Mouse (Mus musculus): ENCODE measurements around the gene Echdc2. TPM values are rescaled to one million over a fixed set of nuclear protein-coding genes. Genes with fewer than 3 reads are reported as not detected.

Echdc2 gene
- total RNA-seq (2014; fragmentation: Nextera tagmentation) (not detected in 2 replicates), total RNA-seq (2017) (0.44 TPM in 1 of 2 replicates, not detected in the other), polyA plus RNA-seq (2012) (not detected in 2 replicates)

GRCm38 (mm10) chr4:108165152-108165895 lies at the start of gene Echdc2:
Gene Echdc2 (plus strand): TSS chr4:108165437.
- ATAC-seq (ENCODE audit: extremely low read depth, insufficient number of reproducible peaks, low FRiP score, poor library complexity, severe bottlenecking) (no peak), DNase-seq (ENCODE audit: low spot score) (no peak)
- Histone ChIP-seq H3K4me1 (ENCODE audit: insufficient read depth, low read depth, low read length) (no peaks in the 10 kb centered on the region), H3K9me3 (replicated peaks) (no peaks in the 10 kb centered on the region), H3K36me3 (replicated peaks) (no peaks in the 10 kb centered on the region), H3K27me3 (ENCODE audit: insufficient read depth, low read length) (peaks cover 14% of the 10 kb centered on the region; the same call in 1 of the 2 replicates), H3K4me3 (ENCODE audit: low read depth, low read length) (no peak within 1 kb of the TSS)
- TF ChIP-seq CTCF (IDR thresholded peaks at IDR 0.05; ENCODE audit: low read depth, low read length) (no peak), GATA1 (IDR thresholded peaks at IDR 0.05; ENCODE audit: borderline replicate concordance, low read length) (no peak), POLR2AphosphoS5 (IDR thresholded peaks at IDR 0.05; ENCODE audit: insufficient replicate concordance, low read depth, low read length) (no peak)

DNA sequence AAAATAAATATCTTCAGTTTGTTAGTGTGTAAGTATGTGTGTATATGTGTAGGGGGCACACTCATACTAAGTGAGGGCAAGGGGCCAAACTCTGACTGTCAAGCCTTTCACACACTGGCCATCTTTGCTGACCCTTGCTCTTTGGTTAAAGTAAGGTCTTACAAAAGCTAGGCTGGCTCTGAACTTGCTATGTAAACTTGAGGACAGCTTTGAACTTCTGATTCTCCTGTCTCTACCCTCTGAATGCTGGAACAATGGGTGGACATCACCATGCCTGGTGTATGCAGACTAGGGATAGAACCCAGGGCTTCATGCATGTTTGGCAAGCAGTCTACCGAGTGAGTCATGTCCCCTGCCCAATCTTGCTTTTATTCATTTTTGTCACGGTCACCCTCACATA lies 48.8 kb upstream of the Echdc2 start:
- H3K4me1 ChIP-seq (ENCODE audit: insufficient read depth, low read depth, low read length), result peaks cover 13% of the 10 kb centered on the region
- no peak overlapping the region for H3K4me3 ChIP-seq (ENCODE audit: low read depth, low read length)
- peaks cover 3% of the 10 kb centered on the region for H3K36me3 ChIP-seq (replicated peaks)
- DNase-seq (ENCODE audit: low spot score) (no peak), ATAC-seq (ENCODE audit: extremely low read depth, insufficient number of reproducible peaks, low FRiP score, poor library complexity, severe bottlenecking) (no peak)
- 0 out of 2 replicates have a peak, but pooled peaks cover 2% of the 10 kb centered on the region for H3K27me3 ChIP-seq (ENCODE audit: insufficient read depth, low read length)
- TF ChIP-seq GATA1 (IDR thresholded peaks at IDR 0.05; ENCODE audit: borderline replicate concordance, low read length) (no peak), CTCF (IDR thresholded peaks at IDR 0.05; ENCODE audit: low read depth, low read length) (no peak), GATA2 (IDR thresholded peaks at IDR 0.05; ENCODE audit: borderline replicate concordance, low read depth, low read length) (no peak), POLR2AphosphoS5 (IDR thresholded peaks at IDR 0.05; ENCODE audit: insufficient replicate concordance, low read depth, low read length) (no peak), TAL1 (conservative IDR thresholded peaks at IDR 0.05; ENCODE audit: low read depth, low read length) (no peak)
- no peaks in the 10 kb centered on the region for H3K9me3 ChIP-seq (replicated peaks)

- no peak for TF ChIP-seq GATA2 (IDR thresholded peaks at IDR 0.05; ENCODE audit: borderline replicate concordance, low read depth, low read length)
- TF ChIP-seq GATA1 (IDR thresholded peaks at IDR 0.05; ENCODE audit: borderline replicate concordance, low read length), result no peak
- no peak for TF ChIP-seq CTCF (IDR thresholded peaks at IDR 0.05; ENCODE audit: low read depth, low read length)
- no peak for TF ChIP-seq POLR2AphosphoS5 (IDR thresholded peaks at IDR 0.05; ENCODE audit: insufficient replicate concordance, low read depth, low read length)
- no peak for TF ChIP-seq TAL1 (conservative IDR thresholded peaks at IDR 0.05; ENCODE audit: low read depth, low read length)
- Histone ChIP-seq H3K36me3 (replicated peaks) (no peaks in the 10 kb centered on the region), H3K4me1 (ENCODE audit: insufficient read depth, low read depth, low read length) (peaks cover 13% of the 10 kb centered on the region), H3K4me3 (ENCODE audit: low read depth, low read length) (peak overlapping the region; percentile 78), H3K9me3 (replicated peaks) (no peaks in the 10 kb centered on the region), H3K27me3 (ENCODE audit: insufficient read depth, low read length) (0 out of 2 replicates have a peak, but pooled peaks cover 2% of the 10 kb centered on the region)
- no peak for DNase-seq (ENCODE audit: low spot score)
- no peak for ATAC-seq (ENCODE audit: extremely low read depth, insufficient number of reproducible peaks, low FRiP score, poor library complexity, severe bottlenecking)
Observed at GRCm38 (mm10) chr4:108117488-108117887, 47.7 kb upstream of the Echdc2 start.

DNA sequence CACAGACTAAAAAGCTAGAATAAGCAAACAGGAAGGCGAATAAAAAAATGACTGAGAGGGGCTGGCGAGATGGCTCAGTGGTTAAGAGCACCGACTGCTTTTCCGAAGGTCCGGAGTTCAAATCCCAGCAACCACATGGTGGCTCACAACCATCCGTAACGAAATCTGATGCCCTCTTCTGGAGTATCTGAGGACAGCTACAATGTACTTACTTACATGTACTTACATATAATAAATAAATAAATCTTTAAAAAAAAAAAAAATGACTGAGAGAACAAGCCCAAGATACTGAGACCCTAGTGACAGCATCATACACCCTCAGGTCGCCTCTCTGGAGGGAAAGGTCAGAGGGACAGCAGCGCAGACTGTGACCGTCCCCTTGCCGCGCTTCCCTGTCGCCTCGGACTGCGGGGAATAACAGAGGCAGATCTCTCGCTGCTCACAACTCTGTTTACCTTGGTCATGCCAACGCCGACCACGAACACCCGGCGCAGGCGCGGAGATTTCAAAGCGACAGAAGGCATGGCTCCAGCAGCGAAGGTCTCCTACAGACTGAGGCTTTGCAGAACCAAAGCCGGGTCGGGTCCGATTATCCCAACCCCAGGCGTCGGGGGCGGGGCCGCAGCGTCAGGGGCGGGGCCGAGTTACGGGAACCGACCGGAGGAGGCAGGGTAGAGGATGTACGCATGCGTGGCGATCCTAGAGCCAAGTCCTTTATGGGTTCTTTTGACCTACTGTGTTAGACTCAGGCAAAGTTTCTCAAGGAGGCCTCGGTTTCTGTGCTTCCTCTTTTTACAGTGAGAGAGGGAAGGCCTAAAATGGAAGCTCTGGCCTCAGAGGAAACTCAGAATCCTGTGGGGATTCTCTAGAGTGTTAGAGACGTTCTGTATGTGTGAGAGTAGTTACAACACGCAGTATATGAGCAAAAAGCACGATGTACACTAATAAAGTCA lies 47.0 kb upstream of the Echdc2 start:
- Histone ChIP-seq H3K4me3 (ENCODE audit: low read depth, low read length) (peak overlapping the region; percentile 78), H3K36me3 (replicated peaks) (no peaks in the 10 kb centered on the region), H3K4me1 (ENCODE audit: insufficient read depth, low read depth, low read length) (peaks cover 13% of the 10 kb centered on the region), H3K9me3 (replicated peaks) (no peaks in the 10 kb centered on the region), H3K27me3 (ENCODE audit: insufficient read depth, low read length) (0 out of 2 replicates have a peak, but pooled peaks cover 2% of the 10 kb centered on the region)
- TF ChIP-seq GATA2 (IDR thresholded peaks at IDR 0.05; ENCODE audit: borderline replicate concordance, low read depth, low read length) (no peak), CTCF (IDR thresholded peaks at IDR 0.05; ENCODE audit: low read depth, low read length) (no peak), TAL1 (conservative IDR thresholded peaks at IDR 0.05; ENCODE audit: low read depth, low read length) (no peak), POLR2AphosphoS5 (IDR thresholded peaks at IDR 0.05; ENCODE audit: insufficient replicate concordance, low read depth, low read length) (no peak)
- peak; percentile 79 for ATAC-seq (ENCODE audit: extremely low read depth, insufficient number of reproducible peaks, low FRiP score, poor library complexity, severe bottlenecking)
- DNase-seq (ENCODE audit: low spot score), result peak; percentile 74

DNA sequence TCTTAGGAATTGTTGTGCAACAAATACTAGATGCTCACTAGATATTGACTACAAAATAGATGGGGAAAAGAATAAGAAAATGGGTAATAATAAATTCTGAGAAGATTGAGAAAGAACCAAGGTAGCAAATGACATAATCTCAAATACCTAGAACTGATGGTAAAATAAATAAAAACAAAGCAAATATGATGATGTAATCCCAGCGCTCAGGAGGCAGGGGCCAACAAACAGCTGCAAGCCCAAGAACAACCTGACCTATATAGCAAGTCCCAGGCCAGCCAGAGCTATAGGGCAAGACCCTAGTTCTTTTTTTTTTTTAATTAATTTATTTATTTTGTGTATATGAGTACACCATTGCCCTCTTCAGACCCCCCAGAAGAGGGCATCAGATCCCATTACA lies 41.1 kb upstream of the Echdc2 start:
- Histone ChIP-seq H3K9me3 (replicated peaks) (no peaks in the 10 kb centered on the region), H3K4me3 (ENCODE audit: low read depth, low read length) (no peak overlapping the region), H3K36me3 (replicated peaks) (no peaks in the 10 kb centered on the region), H3K4me1 (ENCODE audit: insufficient read depth, low read depth, low read length) (no peaks in the 10 kb centered on the region), H3K27me3 (ENCODE audit: insufficient read depth, low read length) (peaks cover 2% of the 10 kb centered on the region; the same call in 1 of the 2 replicates)
- TF ChIP-seq TAL1 (conservative IDR thresholded peaks at IDR 0.05; ENCODE audit: low read depth, low read length) (no peak), GATA1 (IDR thresholded peaks at IDR 0.05; ENCODE audit: borderline replicate concordance, low read length) (no peak), CTCF (IDR thresholded peaks at IDR 0.05; ENCODE audit: low read depth, low read length) (no peak), GATA2 (IDR thresholded peaks at IDR 0.05; ENCODE audit: borderline replicate concordance, low read depth, low read length) (no peak), POLR2AphosphoS5 (IDR thresholded peaks at IDR 0.05; ENCODE audit: insufficient replicate concordance, low read depth, low read length) (no peak)
- ATAC-seq (ENCODE audit: extremely low read depth, insufficient number of reproducible peaks, low FRiP score, poor library complexity, severe bottlenecking) (no peak), DNase-seq (ENCODE audit: low spot score) (no peak)

- TF ChIP-seq GATA2 (IDR thresholded peaks at IDR 0.05; ENCODE audit: borderline replicate concordance, low read depth, low read length) (no peak), GATA1 (IDR thresholded peaks at IDR 0.05; ENCODE audit: borderline replicate concordance, low read length) (no peak), CTCF (IDR thresholded peaks at IDR 0.05; ENCODE audit: low read depth, low read length) (no peak), TAL1 (conservative IDR thresholded peaks at IDR 0.05; ENCODE audit: low read depth, low read length) (no peak), POLR2AphosphoS5 (IDR thresholded peaks at IDR 0.05; ENCODE audit: insufficient replicate concordance, low read depth, low read length) (no peak)
- Histone ChIP-seq H3K4me3 (ENCODE audit: low read depth, low read length) (no peak overlapping the region), H3K27me3 (ENCODE audit: insufficient read depth, low read length) (no peaks in the 10 kb centered on the region; the same call in 1 of the 2 replicates), H3K36me3 (replicated peaks) (no peaks in the 10 kb centered on the region), H3K9me3 (replicated peaks) (no peaks in the 10 kb centered on the region), H3K4me1 (ENCODE audit: insufficient read depth, low read depth, low read length) (no peaks in the 10 kb centered on the region)
- no peak for ATAC-seq (ENCODE audit: extremely low read depth, insufficient number of reproducible peaks, low FRiP score, poor library complexity, severe bottlenecking)
- no peak for DNase-seq (ENCODE audit: low spot score)
Observed at GRCm38 (mm10) chr4:108126260-108126659, 39.0 kb upstream of the Echdc2 start.

All from G1E (cell line).